Mouse (Mus musculus) mouse trophoblast stem cell (cell line): ENCODE measurements around the gene Cdx2.

Experiments used
- in situ Hi-C, 2 experiments: fragments of 300-500 bp; cut with MseI, MboI; formaldehyde crosslinking; loops; 2 replicates in 1 of 2; 3 replicates in 1 of 2; pipeline ENCODE4 v1.15.1; 2025

The Cdx2 gene

DNA sequence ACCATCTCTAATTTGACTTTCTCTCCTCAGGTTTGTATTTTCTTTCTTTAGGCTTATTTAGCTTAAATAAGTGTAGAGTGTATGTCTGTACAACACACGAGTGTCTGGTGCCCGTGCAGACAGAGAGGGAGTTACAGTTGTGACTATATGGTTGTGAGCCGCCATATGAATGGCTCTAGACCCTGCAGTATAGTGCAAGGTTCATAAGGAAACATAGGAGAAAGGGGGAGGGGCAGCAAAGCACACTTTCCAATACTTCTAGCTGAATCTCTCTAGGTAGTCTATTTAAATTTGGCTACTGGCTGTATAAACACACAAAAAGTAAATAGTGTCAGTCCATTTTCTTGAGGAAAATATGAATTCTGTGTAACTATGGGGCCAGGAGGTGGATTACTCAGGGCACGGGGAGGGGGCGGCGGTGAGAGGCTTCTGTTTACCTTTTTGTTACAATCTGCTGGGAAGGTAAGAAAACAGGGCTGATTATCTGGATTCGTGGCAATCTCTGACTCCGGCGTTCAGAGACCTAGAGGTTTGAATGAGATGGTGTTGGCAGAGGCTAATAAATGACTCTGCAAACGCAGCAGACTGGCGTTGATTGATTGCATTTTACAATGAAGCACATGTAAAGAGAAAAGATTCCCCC, 45.0 kb downstream of the Cdx2 start:
- in situ Hi-C loops, result no loop called here

GRCm38 (mm10) chr5:147260778-147261177, 46.3 kb downstream of the Cdx2 start:
- in situ Hi-C loops, result no loop called here

DNA sequence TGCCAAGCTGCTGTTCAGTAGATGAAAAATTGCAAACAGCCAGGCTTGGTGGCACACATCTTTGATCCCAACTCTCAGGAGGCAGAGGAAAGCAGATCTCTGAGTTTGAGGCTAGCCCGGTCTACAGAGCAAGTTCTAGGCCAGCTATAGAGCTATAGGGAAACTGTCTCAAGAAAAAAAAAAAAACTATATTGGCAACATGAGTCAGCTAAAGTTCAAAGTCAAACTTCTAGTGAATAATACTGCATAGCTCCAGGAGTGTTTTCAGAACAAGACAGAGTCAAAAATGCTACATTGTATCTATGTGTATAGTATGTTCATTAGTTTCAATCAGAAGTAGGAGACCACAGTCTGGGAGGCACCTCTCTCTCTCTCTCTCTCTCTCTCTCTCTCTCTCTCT, 46.9 kb downstream of the Cdx2 start:
- in situ Hi-C loops, result no loop called here
